Mouse (Mus musculus): ENCODE measurements around the gene 3110009E18Rik.

DNA sequence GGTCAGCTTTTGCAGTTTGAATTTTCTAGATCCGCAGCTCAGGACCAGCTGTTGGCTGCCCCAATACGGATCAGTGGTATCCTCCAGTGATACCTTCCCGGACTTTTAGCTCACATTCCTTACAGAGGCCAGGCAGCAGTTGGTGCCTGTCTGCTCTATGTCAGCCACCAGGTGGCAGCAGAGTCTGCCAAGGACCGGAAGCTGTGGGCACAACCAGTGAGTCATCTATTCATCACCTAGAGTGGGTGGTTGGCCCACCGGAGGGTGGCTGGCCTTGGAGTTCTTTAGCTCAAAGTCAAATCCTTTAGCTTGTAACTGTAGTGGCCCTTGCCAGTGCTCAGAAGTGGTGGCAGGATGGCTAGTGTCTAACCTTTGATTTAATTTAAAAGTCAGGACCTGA lies 76.2 kb downstream of the 3110009E18Rik start:
- TF ChIP-seq EP300 (IDR thresholded peaks at IDR 0.05; ENCODE audit: low read depth in 1 of 2, low read length in 2 of 2) (no peak), TCF12 (IDR thresholded peaks at IDR 0.05; ENCODE audit: low read depth, low read length) (no peak), ZKSCAN1 (IDR thresholded peaks at IDR 0.05; ENCODE audit: low read depth, low read length) (no peak), POLR2A (IDR thresholded peaks at IDR 0.05; ENCODE audit: control insufficient read depth in 1 of 2, insufficient read depth in 1 of 2, low read depth in 1 of 2, low read length in 2 of 2, poor library complexity in 1 of 2) (no peak), SIN3A (IDR thresholded peaks at IDR 0.05; ENCODE audit: low read length) (no peak), CTCF (IDR thresholded peaks at IDR 0.05 in 2 of 3, conservative IDR thresholded peaks at IDR 0.05 in 1 of 3; ENCODE audit: control insufficient read depth in 1 of 3, insufficient read depth in 1 of 3, low read depth in 2 of 3, low read length in 3 of 3, poor library complexity in 1 of 3, severe bottlenecking in 1 of 3) (peak; percentile 89 to 96 (median 94)), MEF2A (IDR thresholded peaks at IDR 0.05; ENCODE audit: extremely low read depth, insufficient replicate concordance, low read depth, low read length, poor library complexity, severe bottlenecking) (no peak), GATA1 (IDR thresholded peaks at IDR 0.05; ENCODE audit: low read depth, low read length) (no peak), MAFK (IDR thresholded peaks at IDR 0.05; ENCODE audit: borderline replicate concordance, low read depth, low read length) (no peak), TAL1 (IDR thresholded peaks at IDR 0.05; ENCODE audit: low read length) (no peak), SMC3 (IDR thresholded peaks at IDR 0.05; ENCODE audit: low read depth, low read length) (peak; percentile 98), CHD2 (IDR thresholded peaks at IDR 0.05; ENCODE audit: low read length) (no peak)
